Mouse (Mus musculus): Measurements from ENCODE around the gene Kifc1. TPM values are rescaled to one million over a fixed set of nuclear protein-coding genes. Genes with fewer than 3 reads are reported as not detected.

Kifc1 gene
- total and polyA plus RNA-seq, 3 experiments = 16.0 to 41.2 (median 23.0) TPM

GRCm38 (mm10) chr17:33848139-33848538 is 42.3 kb downstream of the Kifc1 start:
- no peaks in the 10 kb centered on the region for H3K9me3 ChIP-seq (replicated peaks; ENCODE audit: low read length)
- no peak for TF ChIP-seq SIN3A (IDR thresholded peaks at IDR 0.05; ENCODE audit: low read length)
- no peak for TF ChIP-seq ELF1 (IDR thresholded peaks at IDR 0.05; ENCODE audit: low read depth, low read length)
- no peak for TF ChIP-seq POLR2A (IDR thresholded peaks at IDR 0.05; ENCODE audit: low read depth, low read length)
- no peak for TF ChIP-seq CHD2 (IDR thresholded peaks at IDR 0.05; ENCODE audit: low read length)
- TF ChIP-seq CHD1 (IDR thresholded peaks at IDR 0.05; ENCODE audit: low read depth, low read length) = no peak
- no peak for TF ChIP-seq HCFC1 (IDR thresholded peaks at IDR 0.05; ENCODE audit: low read depth, low read length)
- no peak for TF ChIP-seq MAZ (IDR thresholded peaks at IDR 0.05; ENCODE audit: low read depth, low read length)
- no peak for TF ChIP-seq RAD21 (IDR thresholded peaks at IDR 0.05; ENCODE audit: low read depth, low read length)
- TF ChIP-seq IRF4 (IDR thresholded peaks at IDR 0.05; ENCODE audit: low read depth, low read length) = no peak
- TF ChIP-seq UBTF (IDR thresholded peaks at IDR 0.05; ENCODE audit: low read depth, low read length) = no peak
- TF ChIP-seq PAX5 (IDR thresholded peaks at IDR 0.05; ENCODE audit: low read length) = no peak
- no peak for TF ChIP-seq ZMIZ1 (IDR thresholded peaks at IDR 0.05; ENCODE audit: low read depth, low read length)
- no peak for TF ChIP-seq USF1 (IDR thresholded peaks at IDR 0.05; ENCODE audit: low read depth, low read length)
- no peak for TF ChIP-seq MEF2A (IDR thresholded peaks at IDR 0.05; ENCODE audit: borderline replicate concordance, low read depth, low read length)
- no peak for TF ChIP-seq GABPA (IDR thresholded peaks at IDR 0.05; ENCODE audit: insufficient replicate concordance, low read depth, low read length)
- no peak for TF ChIP-seq ZNF384 (IDR thresholded peaks at IDR 0.05; ENCODE audit: low read depth, low read length)
- TF ChIP-seq TCF12 (IDR thresholded peaks at IDR 0.05; ENCODE audit: low read depth, low read length) = no peak
- no peak for TF ChIP-seq MAX (IDR thresholded peaks at IDR 0.05; ENCODE audit: low read length)
- no peak for TF ChIP-seq USF2 (conservative IDR thresholded peaks at IDR 0.05; ENCODE audit: low read depth, low read length)
- TF ChIP-seq ETS1 (conservative IDR thresholded peaks at IDR 0.05; ENCODE audit: low read depth, low read length) = no peak
- H3K4me2 ChIP-seq (ENCODE audit: insufficient read depth, low read depth, poor library complexity, severe bottlenecking) = no peak overlapping the region
- H3K4me1 ChIP-seq (ENCODE audit: control insufficient read depth in 1 of 2, insufficient read depth in 2 of 2) = peaks cover 7 to 26% of the 10 kb centered on the region in 2 experiments; a peak in 3 of 4 replicates
- H3K27ac ChIP-seq (ENCODE audit: insufficient read depth, low read depth) = no peak overlapping the region
- no peak overlapping the region for H3K4me3 ChIP-seq (replicated peaks in 1 of 3; ENCODE audit: low read depth in 2 of 3, low read length in 2 of 3, poor library complexity in 1 of 3)
- H3K27me3 ChIP-seq (replicated peaks) = no peaks in the 10 kb centered on the region
- H3K9ac ChIP-seq (ENCODE audit: insufficient read depth, low read depth) = no peak overlapping the region
- in situ Hi-C loops (cut with MboI; ENCODE audit: low pct_ligation_motif_present, low pct_unique_long_range_greater_than_20kb, low sequenced_read_pairs) = no loop called here
- H3K79me2 ChIP-seq (replicated peaks; ENCODE audit: control insufficient read depth, extremely low read depth, insufficient read depth, poor library complexity, severe bottlenecking) = no peaks in the 10 kb centered on the region
- peaks cover 22 to 49% of the 10 kb centered on the region in 2 experiments for H3K36me3 ChIP-seq (replicated peaks in 1 of 2; ENCODE audit: control insufficient read depth in 1 of 2, insufficient read depth in 1 of 2, low read length in 1 of 2)
- dilution Hi-C loops (cut with MboI; ENCODE audit: extremely low pct_ligation_motif_present, extremely low pct_unique_long_range_greater_than_20kb, low sequenced_read_pairs) = no loop called here
- no peak for DNase-seq (ENCODE audit: extremely low read depth)

GRCm38 (mm10) chr17:33844196-33844595 is 46.3 kb downstream of the Kifc1 start:
- no peaks in the 10 kb centered on the region for H3K79me2 ChIP-seq (replicated peaks; ENCODE audit: control insufficient read depth, extremely low read depth, insufficient read depth, poor library complexity, severe bottlenecking)
- H3K4me3 ChIP-seq (replicated peaks in 1 of 3; ENCODE audit: low read depth in 2 of 3, low read length in 2 of 3, poor library complexity in 1 of 3) = no peak overlapping the region
- no peaks in the 10 kb centered on the region for H3K9me3 ChIP-seq (replicated peaks; ENCODE audit: low read length)
- H3K27ac ChIP-seq (ENCODE audit: insufficient read depth, low read depth) = no peak overlapping the region
- TF ChIP-seq HCFC1 (IDR thresholded peaks at IDR 0.05; ENCODE audit: low read depth, low read length) (no peak), RAD21 (IDR thresholded peaks at IDR 0.05; ENCODE audit: low read depth, low read length) (no peak), UBTF (IDR thresholded peaks at IDR 0.05; ENCODE audit: low read depth, low read length) (no peak), ZKSCAN1 (IDR thresholded peaks at IDR 0.05; ENCODE audit: borderline replicate concordance, low read depth, low read length) (no peak), CHD1 (IDR thresholded peaks at IDR 0.05; ENCODE audit: low read depth, low read length) (no peak), MAZ (IDR thresholded peaks at IDR 0.05; ENCODE audit: low read depth, low read length) (no peak), ZMIZ1 (IDR thresholded peaks at IDR 0.05; ENCODE audit: low read depth, low read length) (no peak), SIN3A (IDR thresholded peaks at IDR 0.05; ENCODE audit: low read length) (no peak), MAFK (IDR thresholded peaks at IDR 0.05; ENCODE audit: insufficient replicate concordance, low read length) (no peak), RCOR1 (conservative IDR thresholded peaks at IDR 0.05; ENCODE audit: low read depth, low read length) (no peak), E2F4 (IDR thresholded peaks at IDR 0.05; ENCODE audit: insufficient replicate concordance, low read depth, low read length) (no peak), CTCF (conservative IDR thresholded peaks at IDR 0.05 in 1 of 2, IDR thresholded peaks at IDR 0.05 in 1 of 2; ENCODE audit: low read depth in 2 of 2, low read length in 2 of 2) (no peak), MYC (IDR thresholded peaks at IDR 0.05; ENCODE audit: low read depth, low read length) (no peak), MEF2A (IDR thresholded peaks at IDR 0.05; ENCODE audit: borderline replicate concordance, low read depth, low read length) (no peak)
- H3K4me1 ChIP-seq (ENCODE audit: control insufficient read depth in 1 of 2, insufficient read depth in 2 of 2) = peaks cover 0 to 19% of the 10 kb centered on the region in 2 experiments; a peak in 2 of 4 replicates
- H3K9ac ChIP-seq (ENCODE audit: insufficient read depth, low read depth) = no peak overlapping the region
- no peaks in the 10 kb centered on the region for H3K27me3 ChIP-seq (replicated peaks)
- no peak for DNase-seq (ENCODE audit: extremely low read depth)
- peaks cover 16 to 46% of the 10 kb centered on the region in 2 experiments for H3K36me3 ChIP-seq (replicated peaks in 1 of 2; ENCODE audit: control insufficient read depth in 1 of 2, insufficient read depth in 1 of 2, low read length in 1 of 2)
- dilution Hi-C loops (cut with MboI; ENCODE audit: extremely low pct_ligation_motif_present, extremely low pct_unique_long_range_greater_than_20kb, low sequenced_read_pairs) (no loop called here), in situ Hi-C loops (cut with MboI; ENCODE audit: low pct_ligation_motif_present, low pct_unique_long_range_greater_than_20kb, low sequenced_read_pairs) (no loop called here)
- H3K4me2 ChIP-seq (ENCODE audit: insufficient read depth, low read depth, poor library complexity, severe bottlenecking) = no peak overlapping the region
